Mouse (Mus musculus) ES-E14 (cell line): Measurements from ENCODE around the gene Adgre5.

Experiments
- CHD2 ChIP-seq: IDR thresholded peaks from 2 replicates; pipeline ENCODE4 v1.6.1; 2014; ENCODE audit warnings: mild to moderate bottlenecking, low read depth, low read length, inconsistent platforms
- HCFC1 ChIP-seq: IDR thresholded peaks from 2 replicates; pipeline ENCODE4 v1.6.1; 2012; ENCODE audit warnings: low read length, inconsistent platforms, borderline replicate concordance; ENCODE audit not compliant: insufficient read depth

- TF ChIP-seq CHD2 (no peak), HCFC1 (no peak)
These were observed 60.5 kb downstream of the Adgre5 start for GRCm38 (mm10) chr8:83680603-83681002.
